Mouse (Mus musculus) cerebellum, adult 2 months (tissue): ENCODE data around the gene Rimklb.

Experiments
- CTCF ChIP-seq: fragments of 200-500 bp; IDR thresholded peaks from 2 replicates; pipeline ENCODE4 v1.5.1; 2011; ENCODE audit warnings: low read depth, mild to moderate bottlenecking, control low read depth, low read length, moderate library complexity, borderline replicate concordance; ENCODE audit not compliant: insufficient read depth
- POLR2A ChIP-seq: fragments of 200-500 bp; IDR thresholded peaks from 2 replicates; pipeline ENCODE4 v1.6.1; 2011; ENCODE audit warnings: low read length, control low read depth, borderline replicate concordance; ENCODE audit not compliant: insufficient read depth

- TF ChIP-seq CTCF (no peak), POLR2A (no peak)
Observed at GRCm38 (mm10) chr6:122517668-122518067, 19.1 kb upstream of the Rimklb start.
